Mouse (Mus musculus): ENCODE data around the gene Armcx1.

GRCm38 (mm10) chrX:134746459-134746858 is 28.7 kb downstream of the Armcx1 start:
- TF ChIP-seq CTCF (IDR thresholded peaks at IDR 0.05; ENCODE audit: extremely low read depth, insufficient read depth, low read length) (peak; percentile 77), POLR2A (IDR thresholded peaks at IDR 0.05; ENCODE audit: extremely low read depth, insufficient read depth, low read length) (no peak)

Measured in cortical plate, adult 2 months (tissue).